Mouse (Mus musculus) layer of hippocampus, postnatal 25 days (tissue): ENCODE results near the gene Tcp10c. TPM values are rescaled to one million over a fixed set of nuclear protein-coding genes. Genes with fewer than 3 reads are reported as not detected.
"Not testable (repeated sequence)": the region's sequence is repeated elsewhere in the genome, so short reads cannot be mapped to it uniquely, and the experiment has no call there.

ENCODE experiments used
- DNase-seq, 2 experiments: peaks; one replicate each; pipeline ENCODE4 v3.0.0; 2022; ENCODE audit warnings: mixed read lengths in 2 of 2, low spot score in 1 of 2; ENCODE audit errors: extremely low spot score in 1 of 2
- total RNA-seq, 2 experiments: library from RNA; stranded (reverse); gene quantifications; 2 replicates each; pipeline ENCODE4 v1.2.3; 2021

Tcp10c gene
- total RNA-seq, 2 experiments from 2014 or later, result 0.12 TPM; not detected in 1

DNA sequence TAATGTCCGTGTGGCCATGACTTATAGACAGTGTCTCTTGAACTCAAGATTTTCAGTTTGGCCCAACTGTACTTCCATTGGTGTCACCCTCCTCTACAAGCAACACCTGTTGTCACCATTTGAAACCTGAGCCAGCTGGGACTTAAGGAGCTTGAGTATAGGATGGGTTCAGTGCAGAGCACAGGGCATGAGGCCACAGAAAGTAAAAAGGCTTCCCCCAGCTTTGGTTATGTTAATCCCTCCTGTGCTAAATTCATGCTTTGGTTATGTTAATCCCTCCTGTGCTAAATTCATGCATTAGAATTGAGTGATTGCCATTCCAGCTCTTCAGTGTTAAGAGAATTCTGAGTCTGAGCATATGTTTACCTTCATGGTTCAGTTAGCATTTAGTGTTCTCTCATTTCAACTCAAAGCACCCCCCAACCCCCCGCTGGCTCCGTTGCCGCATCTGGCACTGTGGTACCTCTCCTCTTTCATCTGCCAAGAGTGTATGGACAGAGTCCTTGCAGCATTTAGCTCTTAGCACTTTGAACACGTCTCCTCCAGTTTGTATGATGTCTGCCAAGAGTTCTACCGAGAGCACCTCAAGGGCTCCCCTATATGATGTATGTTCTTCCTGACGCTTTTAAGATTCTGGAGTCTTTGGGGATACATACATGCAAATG, 25.7 kb downstream of the Tcp10c start:
- DNase-seq, result not testable (repeated sequence)

DNA sequence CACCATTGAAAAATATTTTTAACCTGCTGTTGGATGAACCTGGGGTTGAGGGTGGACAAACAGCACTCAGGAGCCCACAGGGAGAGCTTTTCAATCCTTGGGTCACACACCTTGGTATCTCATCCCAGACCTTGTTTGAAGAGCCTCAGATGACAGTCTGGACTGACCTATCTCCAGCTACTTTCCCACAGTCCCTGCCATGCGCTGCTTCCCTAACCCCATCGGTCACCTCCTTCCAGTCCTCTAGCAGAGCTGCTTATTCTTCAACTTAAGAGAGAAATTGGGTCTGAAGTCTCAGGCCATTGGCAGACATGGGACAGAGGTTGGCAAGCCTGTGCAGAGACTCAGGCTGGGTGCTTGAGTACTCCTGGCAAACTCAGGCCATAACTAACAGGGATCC, 26.9 kb downstream of the Tcp10c start:
- not testable (repeated sequence) for DNase-seq

DNA sequence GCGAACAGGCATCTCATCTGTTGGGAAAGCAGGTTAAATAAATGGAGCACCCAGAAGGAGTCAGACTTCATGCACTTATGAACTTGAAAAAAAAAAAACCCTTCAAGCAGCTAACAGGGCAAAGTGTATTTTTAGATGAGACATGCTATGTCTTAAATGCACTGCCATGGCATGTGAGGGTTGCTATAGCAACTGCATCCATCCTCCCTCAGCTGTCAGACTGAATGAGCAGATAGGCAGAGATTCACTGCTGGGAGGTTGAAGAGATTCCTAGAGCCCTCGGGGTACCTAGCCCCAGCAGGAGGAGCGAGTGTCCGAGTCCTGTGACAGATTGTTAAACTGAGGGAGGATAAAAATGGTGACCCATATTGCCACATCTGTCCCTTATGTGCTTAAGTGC, 36.6 kb downstream of the Tcp10c start:
- not testable (repeated sequence) for DNase-seq

DNA sequence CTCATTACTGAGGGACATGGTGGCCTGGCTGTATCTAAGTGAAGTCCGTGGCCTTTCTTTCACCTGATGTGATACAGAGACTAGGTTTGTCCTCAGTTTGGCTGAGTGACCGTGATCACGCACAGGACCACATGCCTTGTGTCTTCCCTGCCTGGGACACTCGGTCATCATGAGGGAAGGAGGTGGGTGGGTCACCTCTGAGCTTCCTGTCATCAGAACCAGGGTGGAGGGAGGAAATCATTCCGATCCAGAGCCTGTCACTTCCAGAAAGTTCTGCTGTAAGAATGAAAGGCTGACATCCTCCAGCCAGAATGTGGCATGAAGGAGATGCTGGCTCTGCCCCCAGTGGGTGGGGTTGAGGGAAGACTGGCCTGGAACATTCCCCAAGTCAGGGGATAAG, 45.6 kb downstream of the Tcp10c start:
- not testable (repeated sequence) for DNase-seq

DNA sequence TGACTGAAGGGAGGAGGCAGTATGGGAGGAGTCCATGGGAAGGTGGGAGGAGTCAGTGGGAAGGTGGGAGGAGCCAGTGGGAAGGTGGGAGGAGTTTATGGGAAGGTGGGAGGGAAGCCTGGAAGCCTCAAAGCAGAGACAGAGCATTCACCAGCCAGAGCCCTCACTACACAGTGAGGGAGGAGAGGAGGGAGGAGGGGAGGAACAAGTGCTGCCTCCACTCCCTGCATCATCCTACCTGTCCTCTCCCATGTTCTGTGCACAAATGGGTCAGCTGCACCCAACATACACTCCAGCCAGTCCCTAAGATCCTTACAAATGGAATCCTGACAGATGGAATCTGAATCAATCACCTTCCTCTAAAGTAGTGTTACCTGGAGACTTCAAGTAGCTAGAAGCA, 47.7 kb downstream of the Tcp10c start:
- not testable (repeated sequence) for DNase-seq

DNA sequence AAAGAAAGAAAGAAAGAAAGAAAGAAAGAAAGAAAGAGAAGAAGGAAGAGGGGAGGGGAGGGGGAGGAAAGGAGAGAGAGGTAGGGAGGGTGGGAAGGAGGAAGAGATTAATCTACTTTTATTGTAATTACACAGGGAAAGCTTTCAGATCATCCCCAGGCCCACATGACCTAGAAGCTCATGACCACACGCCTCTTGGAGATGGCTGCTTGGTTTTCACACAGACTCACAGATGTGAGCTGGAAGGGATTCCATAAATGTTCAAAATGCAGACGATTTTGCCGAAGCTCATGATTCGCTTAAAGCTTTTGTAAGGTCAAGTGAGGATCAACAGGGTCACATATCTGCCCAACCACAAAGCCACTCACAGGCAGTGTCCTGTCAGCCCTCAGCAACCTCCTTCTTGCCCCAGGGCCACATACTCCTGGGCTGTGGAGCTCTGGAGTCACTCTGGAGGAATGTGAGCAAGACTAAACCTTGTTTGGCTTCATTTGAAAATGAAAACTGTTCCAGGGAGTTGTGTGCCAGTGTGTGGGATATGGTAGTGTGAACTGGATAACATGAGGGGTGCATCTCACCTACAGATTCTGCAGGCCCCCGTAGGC, 49.3 kb downstream of the Tcp10c start:
- DNase-seq, result not testable (repeated sequence)

DNA sequence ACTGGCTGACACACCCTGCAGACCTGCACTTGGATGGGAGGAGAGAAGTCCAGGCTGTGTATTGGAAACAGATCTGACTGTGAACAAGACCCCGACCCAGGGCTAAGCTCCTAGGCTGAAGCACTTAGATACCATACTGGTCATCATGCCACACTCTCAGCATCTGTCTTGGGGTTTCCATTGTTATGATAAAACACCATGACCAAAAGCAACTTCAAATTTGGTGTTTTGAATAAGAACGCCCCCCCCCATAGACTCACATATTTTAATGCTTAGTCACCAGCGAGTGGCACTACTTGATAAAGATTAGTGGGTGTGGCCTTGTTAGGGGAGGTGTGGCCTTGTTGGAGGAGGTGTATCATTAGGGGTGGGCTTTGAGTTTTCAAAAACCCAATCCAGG, 51.7 kb downstream of the Tcp10c start:
- not testable (repeated sequence) for DNase-seq

DNA sequence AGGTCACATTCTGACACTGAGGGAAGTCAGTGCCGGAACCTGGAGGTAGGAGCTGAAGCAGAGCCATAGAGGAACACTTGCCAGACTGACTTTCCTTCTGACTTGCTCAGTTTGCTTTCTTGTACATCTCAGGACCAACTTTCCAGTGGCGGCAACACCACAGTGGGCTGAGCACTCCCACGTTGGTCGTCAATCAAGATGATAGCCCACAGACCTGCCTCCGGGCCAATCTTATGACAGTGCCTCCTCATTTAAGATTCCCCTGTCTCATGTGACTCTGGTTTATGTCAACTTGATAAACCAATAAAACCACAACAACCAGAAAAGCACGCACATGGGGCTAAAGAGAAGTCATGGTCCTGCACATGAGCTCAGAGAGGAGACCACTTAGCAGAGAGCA, 52.3 kb downstream of the Tcp10c start:
- DNase-seq, result not testable (repeated sequence)

DNA sequence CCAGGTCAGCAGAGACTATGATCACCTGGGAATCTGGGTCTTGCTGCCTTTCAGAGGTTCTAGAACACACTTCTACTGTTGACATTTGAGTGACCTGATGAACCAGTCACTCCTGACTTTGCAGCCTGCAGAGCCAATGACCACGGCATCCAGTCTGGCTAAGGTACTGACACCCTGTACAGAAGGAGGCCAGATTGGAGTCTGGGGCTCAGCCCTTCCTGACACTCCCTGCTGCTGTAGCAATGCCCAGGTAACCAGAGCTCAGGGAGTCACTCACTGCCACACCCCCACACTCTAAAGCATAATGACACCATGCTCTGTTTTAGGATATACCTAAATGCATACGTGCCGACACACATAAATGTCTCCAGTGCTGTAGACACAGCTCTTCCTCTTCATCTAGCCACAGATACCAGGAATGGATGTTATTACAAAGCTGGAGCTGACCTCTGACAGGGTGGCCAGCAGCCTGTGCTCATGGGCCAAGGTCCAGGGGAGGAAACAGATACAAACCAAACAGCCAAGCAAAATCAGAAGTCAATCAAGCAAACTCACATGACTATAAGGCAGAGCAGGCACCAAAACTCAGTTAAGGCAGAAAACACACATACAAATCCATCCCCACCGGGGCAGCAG, 53.4 kb downstream of the Tcp10c start:
- DNase-seq, result not testable (repeated sequence)

DNA sequence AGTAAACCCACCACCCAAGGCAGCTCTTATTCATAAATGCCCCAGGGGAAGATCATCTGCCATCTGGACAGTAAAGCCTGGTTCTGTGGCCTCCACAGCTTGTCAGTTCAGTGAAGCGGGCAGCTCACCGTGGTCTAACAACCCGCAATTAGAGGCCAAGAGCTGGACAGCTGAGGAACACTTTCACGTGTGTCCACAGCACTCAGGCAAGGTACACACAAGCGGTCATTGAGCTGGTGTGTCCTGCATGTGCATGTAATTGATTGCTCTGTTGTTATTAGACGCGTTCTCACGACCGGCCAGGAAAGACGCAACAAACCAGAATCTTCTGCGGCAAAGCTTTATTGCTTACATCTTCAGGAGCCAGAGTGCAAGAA, 53.9 kb downstream of the Tcp10c start:
- not testable (repeated sequence) for DNase-seq

DNA sequence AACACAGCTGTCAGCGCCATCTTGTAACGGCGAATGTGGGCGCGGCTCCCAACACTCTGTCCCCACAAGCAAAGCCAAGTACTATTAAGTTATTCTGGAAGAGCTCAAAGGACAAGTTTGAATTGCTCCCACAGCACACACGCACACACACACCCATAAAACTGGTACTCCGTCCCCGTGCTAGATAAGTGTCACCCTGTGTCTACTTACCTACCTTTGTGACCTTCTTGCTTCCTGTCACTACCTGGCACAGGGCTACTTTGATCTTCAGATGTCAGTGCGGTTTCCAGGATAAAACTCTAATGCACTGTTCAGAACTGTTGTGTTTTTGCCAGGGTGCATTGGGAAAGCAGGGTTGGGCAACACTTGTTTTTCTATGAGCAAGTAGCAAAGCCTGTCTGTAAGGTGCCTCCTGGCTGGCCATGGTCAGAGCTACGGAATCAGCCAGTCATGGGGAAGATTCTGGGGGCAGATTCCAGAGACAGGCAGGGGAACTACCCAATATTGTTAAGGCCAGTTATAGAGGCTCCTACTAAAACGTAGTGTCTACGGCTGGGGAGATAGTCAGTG, 66.7 kb downstream of the Tcp10c start:
- DNase-seq, result not testable (repeated sequence)

DNA sequence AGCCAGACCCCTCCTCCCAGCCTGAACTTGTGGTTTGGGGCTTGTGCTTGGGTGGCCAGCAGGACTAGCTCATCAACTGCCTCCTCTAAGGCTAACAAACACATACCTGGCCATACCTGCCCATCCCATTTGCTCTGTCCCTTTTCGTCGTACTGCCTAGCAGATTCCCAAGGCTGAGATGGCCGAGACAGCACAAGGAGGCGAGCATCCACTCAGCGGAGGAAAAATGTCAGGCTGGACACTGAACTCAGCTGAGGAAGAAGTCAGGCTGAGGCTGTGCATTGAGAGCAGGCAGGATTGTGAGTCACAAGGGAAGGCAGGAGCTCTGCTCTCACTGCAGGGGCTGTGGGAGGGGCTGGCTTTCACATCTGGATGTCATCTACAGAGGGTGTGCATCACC, 68.3 kb downstream of the Tcp10c start:
- DNase-seq, result not testable (repeated sequence)

DNA sequence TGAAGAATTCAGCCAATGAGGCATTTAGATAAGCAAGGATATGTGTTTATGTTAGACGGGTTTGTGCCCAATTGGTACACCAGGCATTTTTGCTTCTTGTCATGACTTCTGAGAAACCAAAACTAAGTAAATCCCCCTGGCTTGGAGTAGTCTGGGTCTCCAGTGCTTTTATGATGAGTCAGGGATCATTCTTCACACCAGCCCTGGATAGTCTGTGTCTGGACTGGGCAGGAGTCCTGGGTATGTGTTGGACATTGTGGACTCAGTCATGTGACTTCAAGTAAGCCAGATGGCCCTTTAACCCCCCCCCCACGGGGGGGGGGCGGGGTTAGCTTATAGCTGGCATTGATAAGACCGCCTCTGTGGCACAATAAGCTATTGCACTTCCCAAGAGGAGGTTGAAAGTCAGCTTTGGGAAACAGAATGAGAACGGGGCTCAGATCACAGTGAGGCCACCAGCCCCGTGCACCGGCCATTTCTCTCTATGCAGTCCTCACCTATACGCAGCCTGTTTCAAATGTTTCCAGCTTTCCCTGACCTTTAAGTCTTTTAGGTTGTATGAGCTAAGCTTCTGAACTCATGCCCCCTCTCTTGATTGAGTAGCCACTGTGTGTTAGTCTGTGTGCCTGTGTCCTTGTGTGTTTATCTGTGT, 69.1 kb downstream of the Tcp10c start:
- not testable (repeated sequence) for DNase-seq

DNA sequence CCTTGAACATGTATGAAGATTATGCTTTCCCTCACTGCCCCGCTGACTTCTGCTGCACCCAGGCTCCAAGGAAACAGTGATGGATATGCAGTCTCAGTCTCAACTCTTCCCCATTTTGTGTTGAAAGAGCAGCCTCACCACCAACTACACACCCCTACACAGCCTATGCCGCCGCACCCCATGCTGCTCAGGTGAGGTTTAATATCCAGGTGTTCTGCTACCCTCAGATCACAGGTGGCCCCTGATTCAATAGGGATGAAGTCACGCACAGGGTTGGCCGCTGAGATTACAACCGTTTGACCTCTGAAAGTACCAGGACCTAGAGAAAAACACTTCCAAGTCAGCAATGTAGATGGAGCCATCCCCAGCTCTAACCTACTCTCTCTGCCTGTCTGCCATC, 69.9 kb downstream of the Tcp10c start:
- DNase-seq, result not testable (repeated sequence)

DNA sequence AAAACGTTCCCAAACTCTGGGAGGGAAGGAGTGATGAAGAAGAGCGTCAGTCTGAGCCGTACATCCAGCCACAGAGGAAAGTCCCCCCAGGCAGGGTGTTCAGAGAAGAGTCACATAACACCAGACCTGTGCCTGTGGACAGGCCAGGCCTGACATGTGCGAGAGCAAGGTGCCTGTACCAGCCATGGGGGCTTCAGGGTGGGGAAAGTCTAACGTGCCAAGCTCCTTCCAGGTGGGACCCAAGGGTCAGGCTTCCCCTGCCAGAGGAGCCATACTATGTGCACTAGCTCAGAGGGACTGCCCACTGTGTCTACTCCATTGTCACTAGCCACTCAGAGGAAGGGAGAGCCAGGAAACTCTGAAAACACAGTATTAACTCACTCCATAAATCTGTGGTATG, 71.3 kb downstream of the Tcp10c start:
- not testable (repeated sequence) for DNase-seq

DNA sequence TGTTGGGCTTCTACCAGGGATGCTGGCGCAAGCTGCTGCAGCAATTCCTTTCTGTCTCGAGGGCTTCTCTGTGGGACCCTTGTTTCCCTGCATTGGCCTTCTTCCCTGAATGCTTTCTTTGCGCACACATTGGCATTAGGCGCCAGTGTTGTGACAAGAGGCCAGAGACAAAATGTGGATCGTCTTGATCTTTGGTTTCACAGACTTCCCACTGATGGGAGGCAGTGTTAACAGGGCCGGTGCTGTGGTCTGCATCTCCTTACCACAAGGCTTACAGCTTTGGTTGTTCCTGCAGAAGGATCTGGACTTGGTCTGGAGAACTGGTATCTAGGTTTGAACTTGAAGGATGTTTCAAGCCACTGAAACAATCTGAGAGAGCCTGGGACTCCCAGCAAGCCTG, 72.1 kb downstream of the Tcp10c start:
- not testable (repeated sequence) for DNase-seq

Other genes with a start within 250 kb of the Tcp10c start
- gene Unc93a, start 222.8 kb upstream of the Tcp10c start, total RNA-seq, result not detected
- not detected for gene Smok2a, start 133.4 kb upstream of the Tcp10c start, total RNA-seq
- not detected for gene Smok2b, start 124.3 kb upstream of the Tcp10c start, total RNA-seq